8 mouse cellular contexts compared by ENCODE assay signal in genomic region chr3:27182733-27183600, GRCm38 (mm10). TPM values are rescaled to one million over a fixed set of nuclear protein-coding genes. Genes with fewer than 3 reads are reported as not detected.
A peak's percentile ranks its signal among the peaks of the same experiment; 100 is the strongest.
DNase-seq lines count a peak whose midpoint lies in the region; ATAC-seq lines count a peak whose summit lies in the region.

Gene Nceh1 (plus strand): TSS chr3:27182965.

- no peaks in the 10 kb centered on the region for H3K36me3 ChIP-seq in hindbrain, embryonic 15.5 days

- H3K4me2 ChIP-seq in hindbrain, embryonic 15.5 days = peak within 1 kb of the TSS; percentile 96

- H3K27me3 ChIP-seq in hindbrain, embryonic 15.5 days = no peaks in the 10 kb centered on the region

- H3K4me3 ChIP-seq in hindbrain, embryonic 15.5 days = peak within 1 kb of the TSS; percentile 85

- under 1% methylated on average over 54 of the region's 54 CpGs for WGBS in hindbrain, embryonic 15.5 days

- peaks cover 12% of the 10 kb centered on the region; the same call in 1 of the 2 replicates for H3K4me1 ChIP-seq in hindbrain, embryonic 15.5 days (replicated peaks)

- H3K27ac ChIP-seq in hindbrain, embryonic 15.5 days (replicated peaks) = peak within 1 kb of the TSS; percentile 42

- H3K9me3 ChIP-seq in hindbrain, embryonic 15.5 days = no peaks in the 10 kb centered on the region

- DNase-seq in R1 (ENCODE audit: low read depth, low spot score) = peak; percentile 95
- DNase-seq in cerebellum, postnatal 25 days = peak; percentile 95 to 97
- DNase-seq in frontal cortex, postnatal 36 days (ENCODE audit: low spot score in 2 of 2) = peak; percentile 95 to 96
- DNase-seq in left cerebral cortex, adult 11 months (ENCODE audit: low spot score) = peak; percentile 93
- DNase-seq in lung, postnatal 4 days = peak; percentile 95 to 96
- peak; percentile 81 for DNase-seq in retina, postnatal 7 days (ENCODE audit: low read depth, low spot score)
- peak; percentile 77 for DNase-seq in urinary bladder, adult 2 months (ENCODE audit: low spot score)

- H3K9ac ChIP-seq in hindbrain, embryonic 15.5 days = peak within 1 kb of the TSS; percentile 72

- ATAC-seq in hindbrain, embryonic 15.5 days (ENCODE audit: low FRiP score, low read depth) = peak; percentile 98

RNA-seq across cellular contexts. Expression of gene Nceh1, which starts in this region (rescaled TPM):
- polyA plus RNA-seq in hindbrain, embryonic 15.5 days (2015; fragmentation: Nextera tagmentation; extraction: Ambion mirVana) = 13.8 and 15.7 TPM in 2 replicates
- 5.8 and 7.9 TPM in 2 replicates for polyA plus RNA-seq in urinary bladder, adult 2 months (2012; rRNA removed)

Comparison
In these comparisons a context has a peak if more than half of its experiments do, and no peak if none do; other contexts are left out.
1. Peak in every context shown above with its lines: DNase-seq, ATAC-seq, H3K4me3 ChIP-seq and H3K27ac ChIP-seq.